Mouse (Mus musculus): ENCODE measurements around the gene Lnp1. TPM values are rescaled to one million over a fixed set of nuclear protein-coding genes. Genes with fewer than 3 reads are reported as not detected.

The Lnp1 gene
- polyA plus RNA-seq, 1 experiment = not detected

- H3K9me3 ChIP-seq (replicated peaks; ENCODE audit: control insufficient read depth, insufficient read depth, low read length, poor library complexity, severe bottlenecking) = no peaks in the 10 kb centered on the region
- no peak overlapping the region for H3K9ac ChIP-seq (ENCODE audit: low read depth, poor library complexity, severe bottlenecking)
- no peaks in the 10 kb centered on the region; the same call in 1 of the 2 replicates for H3K27me3 ChIP-seq (ENCODE audit: control insufficient read depth, insufficient read depth, low read length, poor library complexity, severe bottlenecking)
- TF ChIP-seq CTCF (IDR thresholded peaks at IDR 0.05; ENCODE audit: low read depth, low read length) (no peak), EP300 (IDR thresholded peaks at IDR 0.05; ENCODE audit: insufficient read depth, low read depth, low read length) (no peak), POLR2A (IDR thresholded peaks at IDR 0.05; ENCODE audit: insufficient read depth, low read length) (no peak)
- no peak overlapping the region for H3K27ac ChIP-seq (ENCODE audit: insufficient read depth, low read length)
- no peak overlapping the region for H3K4me3 ChIP-seq (ENCODE audit: low read depth, low read length)
- no peaks in the 10 kb centered on the region for H3K36me3 ChIP-seq (ENCODE audit: control insufficient read depth, insufficient read depth, low read length, poor library complexity, severe bottlenecking)
- H3K4me1 ChIP-seq (ENCODE audit: control insufficient read depth, insufficient read depth, low read length) = peaks cover 4% of the 10 kb centered on the region
Measured at GRCm38 (mm10) chr16:56884811-56885210, 43.0 kb downstream of the Lnp1 start.

DNA sequence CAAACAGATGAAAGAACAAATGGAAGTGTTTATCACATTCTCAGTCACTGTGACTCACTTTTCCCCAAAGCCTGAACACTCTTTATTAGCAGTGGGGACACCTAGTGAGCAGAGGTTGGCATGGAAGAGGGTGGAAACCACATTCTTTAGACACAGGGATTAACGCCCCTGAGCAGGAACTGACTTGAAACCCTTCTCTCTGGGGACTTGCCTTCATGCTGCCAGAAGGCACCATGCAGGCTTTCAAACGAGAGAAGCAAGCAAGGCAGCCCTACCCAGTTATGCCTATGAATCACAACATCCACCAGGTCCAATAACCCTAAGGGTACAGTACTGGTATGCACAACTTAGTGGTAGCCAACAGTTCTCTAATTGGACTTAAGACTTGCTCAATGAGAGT is 54.5 kb downstream of the Lnp1 start:
- no peaks in the 10 kb centered on the region for H3K27me3 ChIP-seq (ENCODE audit: control insufficient read depth, insufficient read depth, low read length, poor library complexity, severe bottlenecking)
- TF ChIP-seq POLR2A (IDR thresholded peaks at IDR 0.05; ENCODE audit: insufficient read depth, low read length) (no peak), CTCF (IDR thresholded peaks at IDR 0.05; ENCODE audit: low read depth, low read length) (no peak), EP300 (IDR thresholded peaks at IDR 0.05; ENCODE audit: insufficient read depth, low read depth, low read length) (no peak)
- H3K27ac ChIP-seq (ENCODE audit: insufficient read depth, low read length) = no peak overlapping the region
- no peak overlapping the region for H3K9ac ChIP-seq (ENCODE audit: low read depth, poor library complexity, severe bottlenecking)
- no peaks in the 10 kb centered on the region for H3K9me3 ChIP-seq (replicated peaks; ENCODE audit: control insufficient read depth, insufficient read depth, low read length, poor library complexity, severe bottlenecking)
- no peak overlapping the region for H3K4me3 ChIP-seq (ENCODE audit: low read depth, low read length)
- no peaks in the 10 kb centered on the region for H3K36me3 ChIP-seq (ENCODE audit: control insufficient read depth, insufficient read depth, low read length, poor library complexity, severe bottlenecking)
- peaks cover 2% of the 10 kb centered on the region for H3K4me1 ChIP-seq (ENCODE audit: control insufficient read depth, insufficient read depth, low read length)

DNA sequence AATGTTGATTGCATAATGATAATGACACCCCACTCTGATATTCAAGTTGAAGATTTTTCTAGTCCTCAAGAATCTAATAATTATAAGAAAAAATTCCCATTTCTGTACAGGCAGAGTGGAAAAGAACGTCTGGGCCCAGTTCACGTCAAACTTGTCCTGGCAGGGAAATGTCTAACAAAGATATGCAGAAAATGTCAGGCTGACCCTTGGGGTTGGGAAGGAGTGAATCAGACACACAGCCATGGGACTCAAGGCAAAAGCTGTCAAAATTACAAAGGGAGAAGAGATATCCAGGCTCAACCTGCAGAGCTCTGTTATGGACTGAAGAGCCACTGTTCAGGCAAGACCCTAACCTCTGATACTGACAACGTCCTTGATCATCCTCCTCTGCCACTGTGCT is 57.4 kb downstream of the Lnp1 start:
- no peaks in the 10 kb centered on the region for H3K36me3 ChIP-seq (ENCODE audit: control insufficient read depth, insufficient read depth, low read length, poor library complexity, severe bottlenecking)
- TF ChIP-seq EP300 (IDR thresholded peaks at IDR 0.05; ENCODE audit: insufficient read depth, low read depth, low read length) = no peak

GRCm38 (mm10) chr16:56868361-56868760 is 59.5 kb downstream of the Lnp1 start:
- Histone ChIP-seq H3K27me3 (ENCODE audit: control insufficient read depth, insufficient read depth, low read length, poor library complexity, severe bottlenecking) (no peaks in the 10 kb centered on the region; the same call in 1 of the 2 replicates), H3K27ac (ENCODE audit: insufficient read depth, low read length) (0 out of 2 replicates have a peak overlapping the region, but pooled peaks have one; percentile 65), H3K36me3 (ENCODE audit: control insufficient read depth, insufficient read depth, low read length, poor library complexity, severe bottlenecking) (no peaks in the 10 kb centered on the region), H3K9ac (ENCODE audit: low read depth, poor library complexity, severe bottlenecking) (no peak overlapping the region), H3K4me1 (ENCODE audit: control insufficient read depth, insufficient read depth, low read length) (peaks cover 2% of the 10 kb centered on the region), H3K4me3 (ENCODE audit: low read depth, low read length) (no peak overlapping the region), H3K9me3 (replicated peaks; ENCODE audit: control insufficient read depth, insufficient read depth, low read length, poor library complexity, severe bottlenecking) (no peaks in the 10 kb centered on the region)
- no peak for TF ChIP-seq POLR2A (IDR thresholded peaks at IDR 0.05; ENCODE audit: insufficient read depth, low read length)

More for the DNA sequence above, 57.4 kb downstream of the Lnp1 start:
- peaks cover 2% of the 10 kb centered on the region for H3K4me1 ChIP-seq (ENCODE audit: control insufficient read depth, insufficient read depth, low read length)
- no peak overlapping the region for H3K9ac ChIP-seq (ENCODE audit: low read depth, poor library complexity, severe bottlenecking)
- no peaks in the 10 kb centered on the region for H3K27me3 ChIP-seq (ENCODE audit: control insufficient read depth, insufficient read depth, low read length, poor library complexity, severe bottlenecking)
- no peak overlapping the region for H3K27ac ChIP-seq (ENCODE audit: insufficient read depth, low read length)
- H3K4me3 ChIP-seq (ENCODE audit: low read depth, low read length) = no peak overlapping the region
- H3K9me3 ChIP-seq (replicated peaks; ENCODE audit: control insufficient read depth, insufficient read depth, low read length, poor library complexity, severe bottlenecking) = no peaks in the 10 kb centered on the region

DNA sequence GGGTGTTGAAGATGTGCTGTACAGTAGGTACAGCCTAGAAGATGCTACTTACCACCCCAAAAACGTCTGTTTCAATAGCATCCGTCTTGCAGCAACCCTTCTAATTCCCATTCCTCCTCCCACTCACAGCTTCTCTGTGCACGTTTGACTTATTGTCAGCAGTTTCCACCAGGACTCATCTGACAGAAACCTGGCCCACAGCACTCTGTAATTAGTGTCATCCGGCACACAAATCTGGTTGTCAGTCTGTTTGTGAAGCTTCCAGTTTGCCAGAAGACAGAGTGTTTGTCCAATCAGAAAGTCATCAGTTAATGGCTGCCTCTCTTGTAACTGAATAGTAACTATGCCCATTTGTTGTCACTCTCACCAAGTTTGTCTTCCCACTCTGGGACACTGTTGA is 60.3 kb downstream of the Lnp1 start:
- Histone ChIP-seq H3K27ac (ENCODE audit: insufficient read depth, low read length) (0 out of 2 replicates have a peak overlapping the region, but pooled peaks have one; percentile 20), H3K36me3 (ENCODE audit: control insufficient read depth, insufficient read depth, low read length, poor library complexity, severe bottlenecking) (no peaks in the 10 kb centered on the region), H3K4me3 (ENCODE audit: low read depth, low read length) (no peak overlapping the region), H3K9ac (ENCODE audit: low read depth, poor library complexity, severe bottlenecking) (no peak overlapping the region), H3K27me3 (ENCODE audit: control insufficient read depth, insufficient read depth, low read length, poor library complexity, severe bottlenecking) (no peaks in the 10 kb centered on the region; the same call in 1 of the 2 replicates), H3K9me3 (replicated peaks; ENCODE audit: control insufficient read depth, insufficient read depth, low read length, poor library complexity, severe bottlenecking) (no peaks in the 10 kb centered on the region), H3K4me1 (ENCODE audit: control insufficient read depth, insufficient read depth, low read length) (peaks cover 2% of the 10 kb centered on the region)
- no peak for TF ChIP-seq POLR2A (IDR thresholded peaks at IDR 0.05; ENCODE audit: insufficient read depth, low read length)

Other genes with a start within 250 kb of the Lnp1 start
- 108 and 121 TPM in 2 replicates for gene Tfg, start 210.6 kb downstream of the Lnp1 start, polyA plus RNA-seq (2011; ENCODE audit: insufficient read depth, insufficient read length, low read depth, missing spikeins)
- not detected in 2 replicates for gene Adgrg7, start 132.2 kb downstream of the Lnp1 start, polyA plus RNA-seq (2011; ENCODE audit: insufficient read depth, insufficient read length, low read depth, missing spikeins)
- 7.8 and 9.7 TPM in 2 replicates for gene Tmem45a, start 41.9 kb downstream of the Lnp1 start, polyA plus RNA-seq (2011; ENCODE audit: insufficient read depth, insufficient read length, low read depth, missing spikeins)
- not detected in 2 replicates for gene Tmem45a2, start 143.3 kb upstream of the Lnp1 start, polyA plus RNA-seq (2011; ENCODE audit: insufficient read depth, insufficient read length, low read depth, missing spikeins)
- 107 and 126 TPM in 2 replicates for gene Tomm70a, start 193.6 kb upstream of the Lnp1 start, polyA plus RNA-seq (2011; ENCODE audit: insufficient read depth, insufficient read length, low read depth, missing spikeins)
- gene Nit2, start 239.3 kb upstream of the Lnp1 start, polyA plus RNA-seq (2011; ENCODE audit: insufficient read depth, insufficient read length, low read depth, missing spikeins) = 138 and 154 TPM in 2 replicates